Mouse (Mus musculus): ENCODE results near the gene Slc6a1. TPM values are rescaled to one million over a fixed set of nuclear protein-coding genes. Genes with fewer than 3 reads are reported as not detected.

Slc6a1 gene
- polyA plus RNA-seq, 1 experiment from 2014 or later = not detected

- ATAC-seq = no peak
- Histone ChIP-seq H3K4me3 (ENCODE audit: low read length) (no peak overlapping the region), H3K4me1 (ENCODE audit: control insufficient read depth, insufficient read depth, low read length) (no peaks in the 10 kb centered on the region), H3K27ac (ENCODE audit: low read length) (no peak overlapping the region), H3K9ac (ENCODE audit: low read depth, low read length) (no peak overlapping the region), H3K9me3 (ENCODE audit: control insufficient read depth, low read length) (no peaks in the 10 kb centered on the region), H3K4me2 (ENCODE audit: low read depth, low read length) (no peak overlapping the region), H3K36me3 (ENCODE audit: control insufficient read depth, insufficient read depth, low read length) (no peaks in the 10 kb centered on the region), H3K27me3 (replicated peaks; ENCODE audit: control insufficient read depth, insufficient read depth, low read length) (no peaks in the 10 kb centered on the region)
- WGBS = 83% methylated on average over 8 of the region's 8 CpGs
Measured at GRCm38 (mm10) chr6:114363740-114364139, 81.3 kb downstream of the Slc6a1 start.

- ATAC-seq = no peak
- Histone ChIP-seq H3K4me3 (ENCODE audit: low read length) (no peak overlapping the region), H3K4me1 (ENCODE audit: control insufficient read depth, insufficient read depth, low read length) (no peaks in the 10 kb centered on the region), H3K9me3 (ENCODE audit: control insufficient read depth, low read length) (no peaks in the 10 kb centered on the region), H3K9ac (ENCODE audit: low read depth, low read length) (no peak overlapping the region), H3K27me3 (replicated peaks; ENCODE audit: control insufficient read depth, insufficient read depth, low read length) (no peaks in the 10 kb centered on the region), H3K27ac (ENCODE audit: low read length) (no peak overlapping the region), H3K36me3 (ENCODE audit: control insufficient read depth, insufficient read depth, low read length) (no peaks in the 10 kb centered on the region), H3K4me2 (ENCODE audit: low read depth, low read length) (no peak overlapping the region)
- 79% methylated on average over 5 of the region's 5 CpGs for WGBS
Measured at GRCm38 (mm10) chr6:114364734-114365133, 82.3 kb downstream of the Slc6a1 start.

- Histone ChIP-seq H3K9ac (ENCODE audit: low read depth, low read length) (no peak overlapping the region), H3K27ac (ENCODE audit: low read length) (no peak overlapping the region), H3K36me3 (ENCODE audit: control insufficient read depth, insufficient read depth, low read length) (no peaks in the 10 kb centered on the region), H3K4me1 (ENCODE audit: control insufficient read depth, insufficient read depth, low read length) (no peaks in the 10 kb centered on the region), H3K27me3 (replicated peaks; ENCODE audit: control insufficient read depth, insufficient read depth, low read length) (no peaks in the 10 kb centered on the region), H3K4me2 (ENCODE audit: low read depth, low read length) (no peak overlapping the region), H3K9me3 (ENCODE audit: control insufficient read depth, low read length) (no peaks in the 10 kb centered on the region), H3K4me3 (ENCODE audit: low read length) (no peak overlapping the region)
- WGBS = 73% methylated on average over 5 of the region's 5 CpGs
- no peak for ATAC-seq
Measured at GRCm38 (mm10) chr6:114366191-114366590, 83.8 kb downstream of the Slc6a1 start.

Other genes starting within 250 kb of the Slc6a1 start
- gene Atp2b2, start 240.0 kb upstream of the Slc6a1 start, polyA plus RNA-seq (2015; fragmentation: Nextera tagmentation; extraction: Ambion mirVana) = 0.77 and 0.78 TPM in 2 replicates
- gene Slc6a11, start 151.4 kb upstream of the Slc6a1 start, polyA plus RNA-seq (2015; fragmentation: Nextera tagmentation; extraction: Ambion mirVana) = 0.09 and 0.12 TPM in 2 replicates
- 1.1 and 1.2 TPM in 2 replicates for gene Hrh1, start 115.3 kb downstream of the Slc6a1 start, polyA plus RNA-seq (2015; fragmentation: Nextera tagmentation; extraction: Ambion mirVana)